Mouse (Mus musculus) kidney, adult 9 months (tissue): ENCODE results near the gene Cfap61.

Source experiments
- DNase-seq: peaks from one replicate; pipeline ENCODE4 v3.0.0; 2022

Gene Cfap61

DNA sequence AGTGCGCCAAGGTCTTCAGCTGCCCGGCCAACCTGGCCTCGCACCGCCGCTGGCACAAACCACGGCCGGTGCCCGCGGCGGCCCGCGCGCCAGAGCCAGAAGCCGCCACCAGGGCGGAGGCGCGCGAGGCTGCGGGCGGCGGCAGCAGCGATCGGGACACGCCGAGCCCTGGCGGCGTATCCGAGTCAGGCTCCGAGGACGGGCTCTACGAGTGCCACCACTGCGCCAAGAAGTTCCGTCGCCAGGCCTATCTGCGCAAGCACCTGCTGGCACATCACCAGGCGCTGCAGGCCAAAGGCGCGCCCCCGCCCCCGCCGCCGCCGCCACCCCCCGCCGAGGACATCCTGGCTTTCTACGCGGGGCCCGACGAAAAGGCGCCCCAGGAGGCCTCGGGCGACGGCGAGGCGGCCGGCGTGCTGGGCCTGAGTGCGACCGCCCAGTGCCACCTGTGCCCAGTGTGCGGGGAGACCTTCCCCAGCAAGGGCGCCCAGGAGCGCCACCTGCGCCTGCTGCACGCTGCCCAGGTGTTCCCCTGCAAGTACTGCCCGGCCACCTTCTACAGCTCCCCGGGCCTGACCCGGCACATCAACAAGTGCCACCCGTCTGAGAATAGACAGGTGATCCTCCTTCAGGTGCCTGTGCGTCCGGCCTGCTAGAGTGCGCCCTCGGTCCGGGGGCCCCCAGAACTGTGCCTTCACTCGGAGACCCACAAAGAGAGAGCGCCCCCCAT, 288.8 kb downstream of the Cfap61 start:
- no peak for DNase-seq

DNA sequence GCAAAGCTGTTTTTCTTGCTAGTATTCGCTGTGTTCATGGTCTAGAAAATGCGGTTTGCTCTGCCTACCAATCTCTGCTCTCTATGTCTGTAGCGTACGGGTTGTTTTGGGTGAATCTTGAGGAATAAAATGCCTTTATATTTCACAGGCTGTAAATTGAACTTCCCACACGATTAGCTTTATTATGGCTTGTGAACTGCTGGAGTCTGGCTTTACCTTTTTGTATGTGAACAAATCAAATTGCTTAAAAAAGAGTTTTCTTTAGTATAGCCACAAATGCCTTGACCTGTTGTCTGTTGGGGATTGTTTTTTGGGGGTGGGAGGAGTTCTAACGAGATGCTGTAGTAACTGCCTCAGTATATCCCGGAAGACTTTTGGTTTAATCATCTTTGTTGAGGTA, 289.6 kb downstream of the Cfap61 start:
- DNase-seq, result no peak

DNA sequence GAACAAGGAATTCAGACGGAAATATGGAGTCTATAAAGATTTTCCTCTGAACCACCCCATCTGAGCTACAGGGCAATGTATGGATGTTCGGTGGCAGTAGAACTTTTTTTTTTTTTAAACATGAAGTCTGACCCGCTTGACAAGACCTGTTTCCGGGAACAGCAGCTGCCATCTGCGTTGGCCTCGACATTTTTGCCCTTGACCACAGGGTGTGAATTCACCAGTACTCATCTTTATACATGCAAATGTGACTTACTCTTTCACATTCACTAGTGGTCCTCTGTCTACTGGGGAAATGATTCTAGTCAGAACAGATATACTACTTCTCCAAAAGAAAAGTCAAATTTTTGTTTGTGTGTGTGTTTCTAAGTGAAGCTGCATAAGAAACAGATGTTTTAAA, 291.2 kb downstream of the Cfap61 start:
- DNase-seq, result no peak

DNA sequence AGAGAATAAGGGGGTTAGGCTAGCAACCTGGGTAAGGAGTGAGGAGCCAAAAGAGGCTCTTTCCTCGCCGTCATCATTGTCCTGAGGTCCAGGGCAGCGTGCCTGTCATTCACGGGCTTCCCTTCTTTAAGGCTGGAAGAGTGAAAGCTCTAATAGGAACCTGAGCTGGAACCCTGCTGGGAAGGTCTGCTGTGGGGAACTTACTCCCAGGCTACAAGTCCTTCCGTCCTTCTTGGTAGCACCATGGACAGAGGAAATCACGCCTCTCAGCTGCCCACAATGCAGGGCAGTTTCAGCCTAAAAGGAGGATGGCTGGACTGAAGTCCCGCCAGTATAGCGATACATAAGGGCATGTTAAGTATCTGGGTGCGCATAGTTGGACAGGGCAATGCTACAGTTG, 291.9 kb downstream of the Cfap61 start:
- DNase-seq, result peak; percentile 57

DNA sequence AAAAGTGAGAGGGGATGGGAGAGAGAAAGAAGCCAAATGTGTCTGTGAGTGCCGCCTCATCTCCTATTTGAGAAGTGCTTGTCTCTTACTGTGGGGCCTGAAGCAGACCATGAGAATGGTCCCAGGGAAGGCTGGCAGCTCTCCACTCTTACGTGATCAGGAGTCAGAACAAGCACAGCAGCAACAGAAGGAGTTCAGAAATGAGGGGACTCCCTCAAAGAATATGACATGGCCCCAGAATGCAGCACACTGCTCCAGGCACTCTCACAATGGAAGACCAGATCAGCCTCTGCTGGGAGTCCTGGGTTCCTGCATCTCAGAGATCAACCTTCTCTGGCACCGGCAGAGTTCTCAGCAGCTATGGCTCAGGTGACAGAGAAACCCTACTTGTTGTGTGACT, 293.1 kb downstream of the Cfap61 start:
- DNase-seq, result no peak

DNA sequence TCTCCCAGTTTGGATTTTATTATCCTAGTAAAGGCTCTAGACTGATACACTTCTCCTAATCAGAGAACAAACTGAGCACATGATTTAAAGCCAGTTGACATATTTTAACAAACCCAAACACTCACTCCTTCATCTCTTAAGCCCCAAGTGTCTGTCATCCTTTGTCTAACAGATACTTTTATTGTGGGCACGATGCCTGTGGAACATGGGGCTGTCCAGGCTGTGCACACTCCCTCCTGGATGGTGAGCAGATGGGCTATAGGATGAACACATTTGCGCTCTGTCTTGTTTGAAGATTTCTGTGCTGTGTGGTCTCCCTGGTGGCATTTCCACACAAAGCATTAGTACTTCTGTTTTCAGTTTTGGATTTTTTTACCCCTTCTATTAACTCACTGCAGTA, 293.9 kb downstream of the Cfap61 start:
- DNase-seq, result no peak

DNA sequence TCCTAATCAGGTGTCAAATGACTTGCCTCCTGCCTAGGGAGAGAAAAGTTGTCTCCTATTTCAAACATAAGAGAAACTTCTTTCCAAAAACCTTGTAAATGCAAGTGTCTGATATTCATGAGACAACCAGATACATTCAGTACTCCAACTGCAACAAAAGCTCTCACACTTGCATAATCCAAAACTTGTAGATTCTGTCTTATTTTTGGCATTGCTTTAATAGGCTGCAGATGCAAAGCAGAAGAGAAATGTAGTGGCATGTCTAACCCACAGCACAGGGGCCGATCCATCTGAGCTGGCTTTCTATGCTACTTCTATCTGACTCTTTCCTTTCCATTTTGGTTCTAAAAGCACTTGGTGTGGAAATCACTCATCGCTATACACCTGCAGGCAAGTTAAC, 296.9 kb downstream of the Cfap61 start:
- no peak for DNase-seq

DNA sequence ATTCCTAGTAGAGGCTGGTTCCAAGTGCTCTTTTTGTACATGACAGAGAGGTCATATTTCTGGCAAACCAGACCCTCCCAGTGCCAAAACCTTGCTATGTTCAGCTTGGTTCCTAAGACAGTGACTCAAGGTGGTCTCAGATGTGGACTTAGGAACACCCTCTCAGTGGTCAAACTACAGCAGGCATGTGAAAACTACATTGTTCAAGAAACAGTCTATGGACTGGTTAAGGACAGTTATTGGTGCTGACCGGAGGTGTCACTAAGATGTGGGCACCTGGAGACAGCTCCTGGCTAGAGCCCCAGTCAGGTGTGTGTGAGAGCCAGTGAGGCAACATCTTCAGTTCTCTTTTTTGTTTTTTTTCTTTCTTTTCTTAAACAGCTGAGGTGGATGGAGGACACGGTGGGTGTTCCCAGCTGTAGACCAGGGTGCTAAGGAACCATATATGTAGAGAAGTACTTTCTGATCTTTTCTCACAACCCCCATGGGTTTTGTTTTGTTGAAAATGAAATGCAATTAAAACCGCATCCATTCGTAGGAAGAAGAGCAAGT, 304.7 kb downstream of the Cfap61 start:
- DNase-seq, result no peak

DNA sequence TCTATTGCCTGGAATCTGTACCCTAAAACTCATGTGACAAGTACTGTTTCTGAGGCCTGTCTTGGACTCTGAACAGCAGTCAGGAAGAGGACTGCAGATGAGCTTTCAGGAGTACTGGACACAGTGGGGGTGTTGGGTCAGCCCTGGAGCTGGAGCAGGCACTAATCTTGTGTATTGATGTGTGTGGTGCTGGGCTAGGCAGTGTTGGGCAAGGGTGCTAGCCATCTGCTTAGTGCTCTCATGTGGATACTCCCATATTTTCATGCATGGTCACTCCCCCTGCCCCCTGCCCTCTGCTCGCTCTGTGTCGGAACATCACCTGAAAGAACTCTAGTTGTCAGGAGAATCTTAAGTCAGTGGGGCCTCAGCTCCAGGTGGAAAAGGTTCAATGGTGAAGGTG, 309.5 kb downstream of the Cfap61 start:
- DNase-seq, result no peak

DNA sequence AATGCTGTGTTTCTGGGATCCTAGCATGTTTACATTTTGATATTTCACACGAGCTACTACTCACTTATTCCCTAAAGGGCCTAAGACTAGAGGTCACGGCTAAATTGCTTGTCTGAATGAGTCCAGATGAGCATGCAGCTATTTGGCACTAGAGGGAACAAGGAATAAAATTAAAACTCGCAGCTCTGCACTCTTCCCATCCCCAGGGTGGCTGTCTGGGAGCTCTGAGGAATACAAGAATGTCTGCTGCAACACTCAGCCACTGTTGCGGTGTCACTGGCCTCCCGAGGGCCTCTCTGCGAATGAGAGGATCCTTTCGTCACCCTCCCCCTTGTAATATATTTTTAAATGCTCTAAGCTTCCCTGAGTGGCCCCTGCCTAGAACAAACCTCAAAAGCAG, 310.8 kb downstream of the Cfap61 start:
- no peak for DNase-seq

DNA sequence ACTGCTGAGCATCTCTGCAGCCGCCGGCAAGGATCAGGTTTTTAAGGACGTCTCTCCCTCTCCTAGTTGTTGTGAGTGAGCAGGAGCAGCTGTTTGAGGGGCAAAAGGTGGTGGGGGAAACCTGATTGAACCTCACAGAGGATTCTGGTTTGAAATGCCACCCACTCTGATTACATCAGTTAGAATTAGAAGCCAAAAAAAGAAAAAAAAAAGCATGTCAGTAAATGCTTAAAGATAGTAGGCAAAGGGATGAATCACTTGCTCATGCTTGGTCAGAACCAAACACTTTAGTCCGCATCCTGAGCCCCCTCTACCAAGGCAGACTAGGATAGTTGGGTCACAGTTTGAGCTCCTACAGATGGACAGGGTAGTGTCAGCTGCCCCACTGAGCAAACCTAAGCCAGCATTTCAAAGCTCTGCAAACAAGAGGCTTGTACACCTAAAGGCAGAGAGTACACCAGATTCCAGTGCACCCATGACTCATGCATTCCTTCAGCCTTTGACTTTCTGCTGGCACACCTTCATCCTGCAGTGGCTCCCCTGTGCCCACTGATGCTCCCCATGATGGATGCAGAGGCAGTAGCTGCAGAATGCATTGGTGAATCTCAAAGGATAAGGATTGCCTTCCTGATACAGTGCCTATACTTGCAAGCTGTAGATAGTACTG, 312.0 kb downstream of the Cfap61 start:
- DNase-seq, result no peak

DNA sequence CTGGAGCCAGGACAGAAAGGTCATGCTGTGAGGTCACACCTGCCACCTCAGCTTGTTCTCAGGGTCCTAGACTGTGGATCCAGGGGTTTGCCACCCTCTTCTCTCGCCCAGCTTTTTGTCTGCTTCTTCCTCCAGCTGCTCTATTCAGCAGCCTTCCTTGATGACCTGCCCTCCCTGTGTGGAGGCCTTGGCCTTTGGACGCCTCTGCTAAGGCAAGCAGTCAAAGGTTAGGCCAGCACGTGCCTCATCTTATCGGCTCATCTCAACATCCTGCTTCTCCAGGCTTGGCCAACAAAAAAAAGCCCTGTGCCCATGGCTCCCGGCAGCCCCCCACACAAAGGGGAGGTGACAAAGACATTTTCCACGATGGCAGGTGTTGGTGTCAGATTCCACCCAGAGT, 313.0 kb downstream of the Cfap61 start:
- DNase-seq, result no peak

DNA sequence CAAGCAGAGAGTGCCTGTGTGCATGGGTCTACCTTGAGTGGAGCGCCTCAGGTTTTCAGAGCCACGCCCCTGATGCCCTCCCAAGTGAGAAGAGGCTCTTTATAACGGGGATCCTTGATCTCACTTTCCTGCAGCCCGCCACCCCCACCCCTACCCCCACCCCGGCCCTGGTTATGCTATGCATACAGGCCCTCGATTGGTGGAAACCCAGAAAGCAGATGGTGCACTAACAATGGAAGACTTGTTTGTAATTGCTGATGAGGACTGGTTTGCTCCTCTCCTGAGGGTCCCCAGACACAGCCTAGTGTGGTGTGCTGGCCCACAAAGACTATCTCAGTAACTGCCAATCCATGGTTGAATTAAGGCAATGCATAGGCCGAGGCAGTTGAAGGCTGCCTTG, 314.4 kb downstream of the Cfap61 start:
- no peak for DNase-seq

DNA sequence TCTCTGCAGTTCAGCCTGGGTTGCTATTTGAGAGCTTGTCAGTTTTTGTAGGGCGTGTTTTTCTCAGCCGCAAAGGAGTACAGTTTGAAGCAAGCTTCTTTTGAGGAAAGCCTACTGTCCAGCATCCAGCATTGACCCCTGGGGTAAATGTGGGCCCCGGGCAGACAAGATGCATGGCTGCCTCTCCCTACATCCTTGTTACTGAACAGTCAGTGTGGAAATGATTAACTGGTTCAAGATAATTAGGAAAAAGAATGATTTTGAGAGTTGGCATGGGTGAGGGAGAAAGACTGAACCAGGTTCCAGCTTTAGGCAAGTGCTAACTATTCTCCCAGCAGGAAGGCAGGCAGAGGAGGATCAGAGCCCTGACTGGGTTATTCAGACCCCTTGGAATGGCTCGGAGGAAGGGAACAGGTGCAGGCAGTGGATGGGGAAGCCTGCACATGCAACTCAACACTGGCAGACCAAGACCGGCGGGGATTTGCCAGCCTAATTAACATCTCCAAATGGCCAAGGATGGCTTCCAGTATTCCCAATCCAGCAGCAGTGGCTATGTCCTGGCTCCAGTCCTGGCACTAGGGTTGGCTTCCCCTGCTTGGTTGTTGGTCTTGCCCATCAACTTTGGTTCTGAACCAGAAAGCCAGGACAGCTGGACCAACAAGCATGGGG, 315.8 kb downstream of the Cfap61 start:
- DNase-seq, result peak; percentile 7

DNA sequence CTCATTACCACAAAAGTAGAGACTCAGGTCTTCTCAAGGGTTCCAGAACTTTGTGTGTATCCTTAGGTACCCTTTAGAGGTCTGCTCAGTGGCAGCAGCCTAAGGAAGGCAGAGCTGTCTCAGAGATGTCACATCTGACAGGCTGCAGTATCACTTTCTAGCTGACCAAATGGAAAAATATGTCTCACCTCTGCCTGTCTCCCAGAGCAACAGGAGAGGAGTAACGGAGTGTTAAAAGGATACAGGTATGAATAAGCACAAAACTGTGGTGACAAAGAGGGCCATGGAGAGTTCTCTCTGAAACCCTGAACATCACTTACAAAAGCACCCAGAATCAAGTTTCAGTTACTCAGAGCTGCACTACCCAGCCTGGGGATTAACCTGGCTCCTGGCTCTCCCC, 319.8 kb downstream of the Cfap61 start:
- no peak for DNase-seq

DNA sequence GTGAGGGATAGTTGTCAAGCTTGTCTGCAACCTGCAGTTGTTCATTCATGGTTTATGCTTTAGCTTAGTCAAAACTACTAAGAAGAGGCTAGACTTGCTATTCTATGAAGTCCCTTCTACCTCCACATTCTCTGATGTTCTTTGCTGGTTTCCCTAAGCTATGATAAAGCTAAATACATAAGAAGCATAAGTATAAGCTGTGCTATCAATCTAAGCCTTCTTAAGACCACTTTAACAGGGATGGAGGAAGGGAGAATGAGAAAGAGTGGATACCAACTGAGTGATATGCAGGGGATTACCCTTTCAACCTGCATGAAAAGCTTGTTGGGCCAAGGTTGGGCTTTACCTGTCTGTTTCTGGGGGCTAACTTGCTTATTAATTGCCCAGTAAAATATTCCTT, 321.1 kb downstream of the Cfap61 start:
- no peak for DNase-seq

DNA sequence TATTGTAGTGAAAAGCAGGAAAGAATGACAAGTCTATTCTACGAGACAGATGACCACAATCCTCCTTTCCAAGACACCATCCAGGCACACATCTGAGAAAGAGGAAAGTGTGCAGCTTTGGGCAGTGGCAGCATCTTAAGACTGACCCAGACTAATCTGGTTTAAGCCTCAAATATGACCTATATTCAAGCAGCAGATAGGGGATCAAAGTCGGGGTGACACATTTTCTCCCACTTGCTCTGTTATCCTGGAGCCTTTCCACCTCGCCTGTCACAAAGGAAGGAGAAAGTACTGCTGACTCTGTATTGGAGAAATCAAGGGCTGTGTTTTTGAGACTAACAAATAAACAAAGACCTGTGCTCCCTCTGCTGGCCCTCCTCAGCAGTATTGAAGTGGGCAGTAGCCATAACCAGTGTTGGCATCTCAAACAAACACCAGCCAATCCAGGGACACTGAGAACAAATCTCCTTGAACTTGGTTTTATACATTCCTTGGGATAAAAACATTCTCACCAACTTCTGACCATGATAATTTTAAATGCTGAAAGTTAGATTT, 321.8 kb downstream of the Cfap61 start:
- DNase-seq, result peak; percentile 13

DNA sequence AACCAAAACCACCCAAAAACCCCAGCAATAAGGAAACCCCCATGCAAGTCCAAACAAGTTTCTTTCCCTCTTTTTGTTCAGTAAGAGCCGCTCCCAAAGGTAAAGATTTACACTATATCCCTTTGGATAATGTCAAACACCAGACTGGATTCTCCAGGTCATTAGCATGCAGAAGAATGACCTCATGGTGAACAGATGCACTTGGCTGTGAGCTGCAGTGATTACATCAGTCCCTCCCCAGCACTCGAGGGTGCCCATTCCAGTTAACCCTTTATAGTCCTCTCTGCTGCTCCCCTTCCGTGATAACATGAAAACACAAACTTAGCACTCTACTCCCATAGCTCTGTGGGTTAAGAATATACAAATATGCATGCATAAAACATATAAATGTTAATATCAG, 322.5 kb downstream of the Cfap61 start:
- no peak for DNase-seq

DNA sequence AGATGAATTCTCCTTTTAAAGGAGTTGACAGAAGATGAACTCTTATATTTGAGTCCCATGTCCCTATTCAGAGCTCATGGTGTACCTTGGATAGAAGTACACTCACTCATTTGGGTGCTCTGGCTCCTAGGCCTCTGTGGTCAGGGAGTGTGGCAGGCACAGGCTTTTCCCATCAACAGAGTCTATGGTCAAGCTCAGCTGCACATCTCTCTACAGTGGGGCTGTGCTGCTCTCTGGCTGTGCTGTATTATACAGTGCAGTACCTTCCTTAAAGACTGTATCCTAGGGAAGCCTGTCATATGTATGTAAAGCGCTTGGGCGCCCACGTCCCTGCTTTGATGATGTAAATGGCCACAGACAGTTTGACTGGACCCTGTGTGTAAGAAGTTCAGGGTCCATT, 323.0 kb downstream of the Cfap61 start:
- DNase-seq, result no peak

DNA sequence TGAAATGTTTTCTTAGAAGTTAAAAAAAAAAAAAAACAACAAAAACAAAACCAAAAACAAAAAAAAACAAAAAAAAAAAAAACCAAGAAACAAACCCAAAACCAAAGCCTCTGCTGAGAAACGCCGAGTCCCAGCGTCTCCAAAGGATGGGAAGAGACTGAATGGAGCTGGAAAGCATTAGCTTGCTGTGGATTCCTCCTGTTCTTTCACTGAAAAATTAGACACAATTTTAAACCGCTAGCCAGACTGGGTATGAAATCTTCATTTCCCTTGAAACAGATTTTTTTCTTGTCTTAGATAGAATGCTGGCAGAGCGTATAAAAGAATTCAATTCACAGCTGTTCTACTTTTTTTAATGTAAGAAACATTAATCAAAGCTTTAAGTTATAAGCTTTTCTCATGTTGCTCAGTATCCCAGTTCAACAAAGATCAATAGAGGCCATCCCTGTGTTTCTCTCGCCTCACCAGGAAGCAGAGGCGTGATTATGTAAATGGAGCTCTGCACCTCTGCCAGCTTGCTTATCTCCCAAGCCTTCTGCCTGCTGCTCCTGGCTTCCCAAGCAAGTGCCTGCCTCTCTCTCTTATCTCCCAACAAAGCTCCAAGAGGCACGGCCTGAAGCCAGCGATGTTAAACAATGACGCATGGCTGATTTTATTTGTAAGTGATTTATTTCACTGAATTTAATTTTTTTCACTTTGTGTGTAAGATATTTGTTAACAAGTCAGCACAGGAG, 324.3 kb downstream of the Cfap61 start:
- no peak for DNase-seq

DNA sequence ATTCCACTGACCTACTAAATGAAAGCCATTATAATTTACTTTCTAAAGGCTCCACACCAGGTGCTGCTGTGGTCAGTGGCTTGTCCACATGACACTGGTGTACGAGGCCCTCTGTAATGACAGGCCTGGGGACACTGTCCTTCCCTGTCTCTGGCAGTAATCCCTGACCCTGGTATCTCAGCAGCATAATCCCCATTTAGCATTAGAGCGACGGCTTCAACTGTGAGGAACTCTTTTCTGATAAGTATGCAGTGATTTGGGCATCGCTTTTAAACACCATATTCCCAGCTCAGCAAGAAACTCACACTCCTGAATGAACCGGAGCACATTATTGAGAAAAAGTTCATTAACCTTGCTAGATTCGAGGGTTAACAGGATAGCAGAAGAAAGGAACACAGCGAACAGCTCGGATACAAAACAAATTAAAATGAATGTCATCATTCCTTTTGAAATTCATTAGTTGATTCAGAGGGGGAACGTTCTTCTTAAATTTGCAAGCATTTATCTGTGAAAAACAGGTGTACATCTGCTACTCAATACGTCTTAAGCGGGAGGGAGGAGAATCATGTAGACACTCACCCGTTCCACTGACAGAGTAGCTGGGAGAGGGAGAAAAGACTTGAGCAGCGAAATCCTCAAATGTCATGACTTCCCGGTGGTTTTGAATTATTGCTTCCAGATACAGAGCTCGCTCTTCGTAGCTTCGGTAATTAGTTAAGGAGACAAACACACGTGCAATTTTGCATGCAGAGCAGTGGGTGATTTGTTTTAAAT, 325.4 kb downstream of the Cfap61 start:
- no peak for DNase-seq

DNA sequence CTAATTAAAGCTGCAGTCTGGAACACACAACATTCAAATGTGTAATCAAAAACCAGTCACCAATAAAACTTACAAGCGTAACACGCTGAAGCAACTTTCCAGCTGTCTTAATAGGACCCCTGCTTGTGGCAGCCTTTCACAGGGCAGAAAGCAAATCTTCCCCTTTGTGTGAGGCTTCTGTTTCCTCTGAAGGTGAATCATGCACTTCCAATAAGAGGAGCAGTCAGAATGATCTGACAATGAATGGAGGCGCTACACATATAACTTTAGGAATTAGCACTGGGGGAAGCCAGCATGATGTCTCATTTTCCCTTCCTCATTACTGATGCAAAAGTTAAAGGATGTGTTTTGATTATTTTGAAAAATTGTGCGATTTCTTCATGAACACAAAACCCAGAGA, 326.6 kb downstream of the Cfap61 start:
- no peak for DNase-seq
